Mouse (Mus musculus) megakaryocyte, embryonic 14.5 days (primary cell): Measurements from ENCODE around the gene Fars2.

Experiments
- FLI1 ChIP-seq: IDR thresholded peaks from 2 replicates; pipeline ENCODE4 v1.6.1; 2012; ENCODE audit warnings: low read length, inconsistent platforms, mixed read lengths
- GATA1 ChIP-seq: IDR thresholded peaks from 3 replicates; pipeline ENCODE4 v1.6.1; 2012; ENCODE audit warnings: mixed read lengths, low read length, inconsistent platforms, borderline replicate concordance

DNA sequence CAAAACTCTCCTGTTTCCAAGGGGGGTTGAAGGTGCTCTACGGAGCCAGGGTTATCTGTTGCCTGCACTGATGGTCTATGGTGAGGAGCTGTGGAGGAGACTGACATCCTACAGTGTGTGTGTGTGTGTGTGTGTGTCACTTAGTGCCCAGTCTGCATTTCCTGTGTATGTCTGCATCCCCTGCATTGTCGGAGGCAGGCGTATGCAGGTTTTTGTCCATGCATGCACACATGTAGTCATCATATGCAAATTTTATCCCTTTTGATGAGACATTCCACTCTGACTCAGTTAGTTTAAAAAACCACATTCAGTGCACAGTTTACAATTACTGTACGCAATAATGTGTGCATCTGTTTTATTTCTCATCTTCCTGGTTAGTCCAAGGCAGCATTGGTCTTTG lies 96.8 kb downstream of the Fars2 start:
- TF ChIP-seq GATA1 (no peak), FLI1 (no peak)
